Mouse (Mus musculus): ENCODE measurements around the gene Evpl.

DNA sequence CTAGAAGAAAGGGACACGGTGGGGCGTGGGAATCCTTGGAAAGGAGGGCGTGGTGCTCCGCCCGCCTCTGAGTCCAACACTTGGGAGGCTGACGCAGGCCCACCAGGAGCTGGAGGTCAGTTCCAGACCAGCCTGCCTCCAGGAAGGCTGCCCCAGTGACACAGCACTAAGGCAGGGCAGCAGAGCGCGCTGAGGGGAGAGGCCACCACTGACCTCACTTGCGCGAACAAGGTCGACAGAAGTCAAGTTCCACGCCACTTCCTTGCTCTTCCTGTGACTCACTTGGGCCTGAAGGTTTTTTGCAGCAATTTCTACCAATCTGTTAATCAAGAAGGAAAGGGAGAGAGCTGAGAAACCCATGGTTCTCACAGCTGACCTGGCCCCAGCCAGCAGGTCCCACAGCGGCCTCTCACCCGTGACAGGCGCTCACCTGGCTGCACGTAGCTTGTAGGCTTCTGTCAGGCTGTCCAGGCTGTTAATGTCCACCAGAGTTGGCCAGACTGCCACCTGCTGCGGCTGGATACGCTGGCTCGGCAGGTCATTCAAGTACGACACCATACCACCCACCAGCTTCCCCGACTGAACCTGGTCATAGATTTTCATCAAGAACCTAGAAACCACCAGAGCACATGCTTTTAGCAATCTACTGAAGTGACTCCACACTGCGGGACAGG is 63.0 kb downstream of the Evpl start:
- TF ChIP-seq POLR2A (IDR thresholded peaks at IDR 0.05; ENCODE audit: low read depth, low read length) (no peak), CTCF (IDR thresholded peaks at IDR 0.05; ENCODE audit: extremely low read depth, insufficient read depth, insufficient read length, insufficient replicate concordance) (no peak)
